Mouse (Mus musculus): ENCODE data around the gene Znrf2.
A peak's percentile ranks its signal among the peaks of the same experiment; 100 is the strongest.

DNA sequence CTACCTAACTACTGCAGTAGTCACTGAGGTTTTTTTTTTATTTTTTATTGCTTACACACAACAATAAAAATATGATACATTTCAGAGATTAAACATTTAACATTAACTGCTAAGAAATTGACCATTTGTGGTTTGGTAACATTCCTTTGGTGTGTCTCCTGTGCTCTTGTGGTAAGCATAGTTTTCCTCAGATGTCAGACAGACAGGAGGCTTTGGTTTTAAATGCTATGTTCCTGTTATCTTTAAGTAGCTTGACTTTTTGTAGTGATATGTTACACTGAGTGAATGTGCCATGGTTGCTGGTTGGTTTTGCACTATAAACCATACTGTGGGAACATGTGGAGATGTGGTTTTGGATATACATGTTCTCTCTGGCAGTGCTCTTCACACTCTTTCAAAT, 19.9 kb downstream of the Znrf2 start:
- TF ChIP-seq CTCF (IDR thresholded peaks at IDR 0.05; ENCODE audit: control insufficient read depth, insufficient read depth, insufficient read length): no peak
- TF ChIP-seq CEBPB (IDR thresholded peaks at IDR 0.05; ENCODE audit: low read depth): no peak
- TF ChIP-seq USF1 (IDR thresholded peaks at IDR 0.05; ENCODE audit: low read depth): peak; percentile 17
